ENCODE assay signal across 8 mouse cellular contexts in genomic region chr17:47737271-47738065, GRCm38 (mm10). TPM values are rescaled to one million over a fixed set of nuclear protein-coding genes. Genes with fewer than 3 reads are reported as not detected.
A peak's percentile ranks its signal among the peaks of the same experiment; 100 is the strongest.
DNase-seq lines count a peak whose midpoint lies in the region; ATAC-seq lines count a peak whose summit lies in the region.

No protein-coding gene starts in this region.

- H3K27me3 ChIP-seq in hindbrain, embryonic 13.5 days = peaks cover 51% of the 10 kb centered on the region

- peak; percentile 77 for ATAC-seq in hindbrain, embryonic 13.5 days (ENCODE audit: low FRiP score)

- H3K9me3 ChIP-seq in hindbrain, embryonic 13.5 days = no peaks in the 10 kb centered on the region

- no peaks in the 10 kb centered on the region for H3K36me3 ChIP-seq in hindbrain, embryonic 13.5 days

- peak; percentile 90 for DNase-seq in MN1 (ENCODE audit: low spot score)
- peak; percentile 73 to 82 for DNase-seq in cerebellum, postnatal 10 days
- DNase-seq in frontal cortex, postnatal 14 days (ENCODE audit: low spot score in 2 of 2) = peak; percentile 65 to 71
- peak; percentile 81 for DNase-seq in left cerebral cortex, adult 11 months (ENCODE audit: low spot score)
- peak; percentile 97 for DNase-seq in lung, postnatal 36 days
- peak; percentile 73 for DNase-seq in retina, postnatal 1 day
- DNase-seq in urinary bladder, adult 18-20 months (ENCODE audit: low spot score in 2 of 2) = peak; percentile 87

- no peak overlapping the region for H3K27ac ChIP-seq in hindbrain, embryonic 13.5 days

- H3K9ac ChIP-seq in hindbrain, embryonic 13.5 days = peak overlapping the region; percentile 65

- H3K4me3 ChIP-seq in hindbrain, embryonic 13.5 days = peak overlapping the region; percentile 55

- peaks cover 28% of the 10 kb centered on the region for H3K4me1 ChIP-seq in hindbrain, embryonic 13.5 days (replicated peaks)

- peak overlapping the region; percentile 86 for H3K4me2 ChIP-seq in hindbrain, embryonic 13.5 days

- WGBS in hindbrain, embryonic 13.5 days = 2% methylated on average over 39 of the region's 60 CpGs

RNA-seq across cellular contexts. Expression of gene Tfeb, which starts 0.6 kb away (rescaled TPM):
- polyA plus RNA-seq in hindbrain, embryonic 13.5 days (2015; fragmentation: Nextera tagmentation; extraction: Ambion mirVana) = 2.8 and 3.3 TPM in 2 replicates

RNA-seq across cellular contexts. Expression of gene Pgc, which starts 10.8 kb away (rescaled TPM):
- polyA plus RNA-seq in hindbrain, embryonic 13.5 days (2015; fragmentation: Nextera tagmentation; extraction: Ambion mirVana) = not detected in 2 replicates

RNA-seq across cellular contexts. Expression of gene Prickle4, which starts 42.9 kb away (rescaled TPM):
- 0.43 and 0.52 TPM in 2 replicates for polyA plus RNA-seq in hindbrain, embryonic 13.5 days (2015; fragmentation: Nextera tagmentation; extraction: Ambion mirVana)

RNA-seq across cellular contexts. Expression of gene Gm21981, which starts 43.2 kb away (rescaled TPM):
- polyA plus RNA-seq in hindbrain, embryonic 13.5 days (2015; fragmentation: Nextera tagmentation; extraction: Ambion mirVana) = 0.52 and 0.71 TPM in 2 replicates

RNA-seq across cellular contexts. Expression of gene Frs3, which starts 48.6 kb away (rescaled TPM):
- polyA plus RNA-seq in hindbrain, embryonic 13.5 days (2015; fragmentation: Nextera tagmentation; extraction: Ambion mirVana) = 28.6 and 32.9 TPM in 2 replicates
